Mouse (Mus musculus) cerebellum, adult 11 months (tissue): Measurements from ENCODE around the gene 3830403N18Rik.
"Not testable (repeated sequence)": the region's sequence is repeated elsewhere in the genome, so short reads cannot be mapped to it uniquely, and the experiment has no call there.

Source experiments
- DNase-seq: peaks from one replicate; pipeline ENCODE4 v3.0.0; 2022

3830403N18Rik gene

DNA sequence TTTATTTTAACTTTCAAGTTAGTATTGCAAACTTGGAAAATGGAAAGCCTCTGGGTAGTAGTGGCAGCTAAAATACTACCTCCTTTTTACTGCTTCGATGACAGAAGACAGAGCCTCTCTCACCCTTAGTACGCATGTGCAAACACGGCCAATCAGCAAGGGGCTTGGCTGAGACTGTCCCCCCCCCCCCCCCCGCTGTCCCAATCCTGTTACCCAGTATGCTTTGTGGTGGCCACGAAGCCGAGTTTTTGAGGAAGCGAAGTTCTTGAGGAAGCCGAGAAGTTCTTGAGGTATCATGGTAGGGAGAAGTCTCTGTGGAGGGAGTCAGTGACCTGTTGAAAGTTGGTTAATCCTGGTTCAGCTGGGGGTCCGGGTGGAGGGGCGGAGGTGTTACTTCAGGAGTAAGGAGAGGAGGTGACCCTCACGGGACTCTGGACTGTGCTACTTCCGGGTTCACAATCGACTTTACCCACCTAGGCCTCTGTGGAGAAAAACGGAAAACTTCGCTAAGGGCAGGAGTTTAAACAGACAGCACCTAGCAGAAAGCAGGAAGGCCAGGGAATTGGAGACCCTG lies at the start of gene 3830403N18Rik:
Gene 3830403N18Rik, plus strand, starts transcription at position 237 of the 574 bp plus-strand sequence.
- not testable (repeated sequence) for DNase-seq

DNA sequence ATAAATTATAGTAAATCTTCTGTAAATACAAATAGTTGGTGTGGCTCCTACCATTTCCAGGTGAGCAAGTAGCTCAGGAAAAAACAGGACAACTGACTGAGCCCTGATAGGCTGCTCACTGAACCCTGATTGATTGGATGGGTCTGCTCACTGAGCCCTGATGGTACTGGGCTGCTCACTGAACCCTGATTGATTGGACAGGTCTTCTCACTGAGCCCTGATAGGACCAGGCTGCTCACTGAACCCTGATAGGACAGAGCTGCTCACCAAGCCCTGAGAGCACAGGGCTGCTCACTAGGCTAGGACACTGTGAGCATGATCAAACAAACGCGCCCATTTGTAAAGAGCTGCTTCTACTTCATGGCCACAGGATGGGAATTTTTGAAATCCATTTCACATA lies 15.0 kb downstream of the 3830403N18Rik start:
- no peak for DNase-seq

DNA sequence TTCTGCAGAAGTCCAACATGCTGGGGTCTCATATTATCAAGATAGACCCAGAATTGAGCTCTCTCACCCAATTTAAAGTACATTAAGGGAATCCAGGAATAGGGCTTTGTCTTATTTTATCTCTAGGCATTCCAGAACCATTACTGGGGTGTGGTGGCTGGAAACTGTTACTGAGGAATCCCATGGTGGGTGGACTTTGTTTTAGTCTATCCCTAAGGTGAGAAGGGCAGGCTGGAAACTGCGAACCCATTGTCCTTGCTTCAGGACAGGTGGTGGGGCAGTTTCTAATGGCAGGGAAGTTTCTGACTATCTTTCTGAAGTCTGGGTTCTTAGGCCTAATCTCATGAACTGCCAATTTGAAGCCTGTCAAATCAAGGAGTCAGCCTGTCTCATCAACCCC lies 50.1 kb downstream of the 3830403N18Rik start:
- DNase-seq, result not testable (repeated sequence)
